Mouse (Mus musculus) urinary bladder, postnatal 4 days (tissue): ENCODE results near the gene Pacsin2.

Source experiments
- DNase-seq, 2 experiments: peaks; one replicate each; pipeline ENCODE4 v3.0.0; 2021 to 2022; ENCODE audit warnings: low spot score in 2 of 2

Gene Pacsin2

GRCm38 (mm10) chr15:83451621-83452210 lies 12.7 kb downstream of the Pacsin2 start:
- DNase-seq: no peak

- no peak for DNase-seq
Measured at GRCm38 (mm10) chr15:83450007-83450406, 14.4 kb downstream of the Pacsin2 start.

GRCm38 (mm10) chr15:83448646-83449045 lies 15.8 kb downstream of the Pacsin2 start:
- DNase-seq: no peak

GRCm38 (mm10) chr15:83447791-83448544 lies 16.4 kb downstream of the Pacsin2 start:
- no peak for DNase-seq

- no peak for DNase-seq
Measured at GRCm38 (mm10) chr15:83445908-83446307, 18.5 kb downstream of the Pacsin2 start.

- DNase-seq: no peak
Measured at GRCm38 (mm10) chr15:83445383-83445782, 19.0 kb downstream of the Pacsin2 start.

GRCm38 (mm10) chr15:83444425-83444824 lies 20.0 kb downstream of the Pacsin2 start:
- DNase-seq: no peak

- no peak for DNase-seq
Measured at GRCm38 (mm10) chr15:83442495-83443037, 21.8 kb downstream of the Pacsin2 start.

- no peak for DNase-seq
Measured at GRCm38 (mm10) chr15:83440726-83441125, 23.7 kb downstream of the Pacsin2 start.

- no peak for DNase-seq
Measured at GRCm38 (mm10) chr15:83436541-83436940, 27.9 kb downstream of the Pacsin2 start.

GRCm38 (mm10) chr15:83435324-83436090 lies 28.9 kb downstream of the Pacsin2 start:
- no peak for DNase-seq

GRCm38 (mm10) chr15:83434692-83435091 lies 29.7 kb downstream of the Pacsin2 start:
- DNase-seq: no peak

- no peak for DNase-seq
Measured at GRCm38 (mm10) chr15:83433344-83433743, 31.1 kb downstream of the Pacsin2 start.

- no peak for DNase-seq
Measured at GRCm38 (mm10) chr15:83432231-83433031, 32.0 kb downstream of the Pacsin2 start.

GRCm38 (mm10) chr15:83430986-83431763 lies 33.2 kb downstream of the Pacsin2 start:
- no peak for DNase-seq

- DNase-seq: no peak
Measured at GRCm38 (mm10) chr15:83430419-83430818, 34.0 kb downstream of the Pacsin2 start.

GRCm38 (mm10) chr15:83428586-83428985 lies 35.8 kb downstream of the Pacsin2 start:
- no peak for DNase-seq

- DNase-seq: no peak
Measured at GRCm38 (mm10) chr15:83427294-83428163, 36.9 kb downstream of the Pacsin2 start.

GRCm38 (mm10) chr15:83425794-83426193 lies 38.6 kb downstream of the Pacsin2 start:
- DNase-seq: no peak

- DNase-seq: no peak
Measured at GRCm38 (mm10) chr15:83425277-83425676, 39.1 kb downstream of the Pacsin2 start.
